Mouse (Mus musculus) R1 (cell line): ENCODE results near the gene Sem1.
"Not testable (repeated sequence)": the region's sequence is repeated elsewhere in the genome, so short reads cannot be mapped to it uniquely, and the experiment has no call there.

Experiments used
- DNase-seq: peaks from one replicate; pipeline ENCODE4 v3.0.0-alpha.2; 2018; ENCODE audit warnings: low read depth, low spot score

The Sem1 gene

GRCm38 (mm10) chr6:6578304-6579149, at the start of gene Sem1:
Gene Sem1, minus strand, starts transcription at chr6:6578663.
- peak; percentile 92 for DNase-seq

- peak; percentile 6 for DNase-seq
Measured at GRCm38 (mm10) chr6:6622846-6623749, 44.6 kb upstream of the Sem1 start.

GRCm38 (mm10) chr6:6603561-6604544, 25.4 kb upstream of the Sem1 start:
- peak; percentile 8 for DNase-seq

- no peak for DNase-seq
Measured at GRCm38 (mm10) chr6:6586313-6586712, 7.8 kb upstream of the Sem1 start.

- no peak for DNase-seq
Measured at GRCm38 (mm10) chr6:6581849-6582248, 3.4 kb upstream of the Sem1 start.

- peak; percentile 77 for DNase-seq
Measured at GRCm38 (mm10) chr6:6577741-6578284, 650 bp downstream of the Sem1 start.

GRCm38 (mm10) chr6:6577291-6577690, 1.2 kb downstream of the Sem1 start:
- DNase-seq = no peak

GRCm38 (mm10) chr6:6575796-6576195, 2.7 kb downstream of the Sem1 start:
- no peak for DNase-seq

- DNase-seq = no peak
Measured at GRCm38 (mm10) chr6:6568436-6568835, 10.0 kb downstream of the Sem1 start.

GRCm38 (mm10) chr6:6563691-6564090, 14.8 kb downstream of the Sem1 start:
- no peak for DNase-seq

- no peak for DNase-seq
Measured at GRCm38 (mm10) chr6:6562716-6563115, 15.7 kb downstream of the Sem1 start.

GRCm38 (mm10) chr6:6557647-6558046, 20.8 kb downstream of the Sem1 start:
- no peak for DNase-seq

GRCm38 (mm10) chr6:6552006-6552405, 26.5 kb downstream of the Sem1 start:
- DNase-seq = no peak

- DNase-seq = no peak
Measured at GRCm38 (mm10) chr6:6547997-6548396, 30.5 kb downstream of the Sem1 start.

GRCm38 (mm10) chr6:6544255-6544645, 34.2 kb downstream of the Sem1 start:
- no peak for DNase-seq

GRCm38 (mm10) chr6:6543606-6544254, 34.7 kb downstream of the Sem1 start:
- DNase-seq = no peak

GRCm38 (mm10) chr6:6542133-6542532, 36.3 kb downstream of the Sem1 start:
- DNase-seq = peak; percentile 6

GRCm38 (mm10) chr6:6536781-6537466, 41.5 kb downstream of the Sem1 start:
- DNase-seq = no peak

GRCm38 (mm10) chr6:6536359-6536758, 42.1 kb downstream of the Sem1 start:
- not testable (repeated sequence) for DNase-seq
